ENCODE assay signal across 15 mouse cellular contexts in genomic region chr11:20035972-20036371, GRCm38 (mm10).
A peak's percentile ranks its signal among the peaks of the same experiment; 100 is the strongest.
DNase-seq lines count a peak whose midpoint lies in the region; ATAC-seq and TF ChIP-seq lines count a peak whose summit lies in the region.
"Had no signal": no experiment of that assay in that cellular context is flagged by ENCODE, and none has a peak within 500 bp of the region (broad histone marks: within the 10 kb centered on the region; RNA-seq: fewer than 3 reads in every experiment).

No protein-coding gene starts in this region.

- no peak overlapping the region for H3K4me2 ChIP-seq in forebrain, embryonic 15.5 days (replicated peaks)
- no peak overlapping the region for H3K4me2 ChIP-seq in liver, embryonic 11.5 days
- no peak overlapping the region for H3K4me2 ChIP-seq in liver, postnatal 0 days (ENCODE audit: low read depth, low read length)
- H3K4me2 ChIP-seq in hindbrain, embryonic 16.5 days (ENCODE audit: low read length) = no peak overlapping the region
- H3K4me2 ChIP-seq: limb, embryonic 13.5 days; lung, embryonic 14.5 days had no signal

- H3K4me3 ChIP-seq in forebrain, embryonic 10.5 days = no peak overlapping the region
- no peak overlapping the region for H3K4me3 ChIP-seq in forebrain, embryonic 15.5 days
- H3K4me3 ChIP-seq in liver, embryonic 11.5 days (ENCODE audit: low read depth, low read length) = no peak overlapping the region
- no peak overlapping the region for H3K4me3 ChIP-seq in liver, postnatal 0 days (ENCODE audit: low read depth, low read length)
- peak overlapping the region; percentile 27 for H3K4me3 ChIP-seq in ES-Bruce4 (ENCODE audit: low read depth, low read length)
- H3K4me3 ChIP-seq in hindbrain, embryonic 16.5 days (ENCODE audit: low read length) = no peak overlapping the region
- H3K4me3 ChIP-seq: limb, embryonic 13.5 days had no signal

- DNase-seq in forebrain, embryonic 10.5 days (ENCODE audit: extremely low spot score, low spot score) = no peak
- no peak for DNase-seq in liver, embryonic 11.5 days (ENCODE audit: low spot score)
- no peak for DNase-seq in liver, postnatal 0 days
- no peak for DNase-seq in gastrocnemius, postnatal 36 days
- no peak for DNase-seq in heart, adult 11 months
- DNase-seq: gastrocnemius, postnatal 10 days; heart, postnatal 36 days; kidney, adult 18-20 months; kidney, postnatal 4 days; lung, embryonic 14.5 days had no signal

- intact Hi-C loops in gastrocnemius, postnatal 36 days (cut with DNase I) = loop anchor here (10.0 kb wide), 1 partner anchor 201 kb away; no protein-coding TSS in a partner anchor

- H3K9me3 ChIP-seq in forebrain, embryonic 10.5 days = no peaks in the 10 kb centered on the region
- H3K9me3 ChIP-seq in forebrain, embryonic 15.5 days = no peaks in the 10 kb centered on the region
- H3K9me3 ChIP-seq in liver, embryonic 11.5 days (ENCODE audit: control insufficient read depth, low read length) = no peaks in the 10 kb centered on the region
- no peaks in the 10 kb centered on the region for H3K9me3 ChIP-seq in liver, postnatal 0 days (ENCODE audit: low read length)
- no peaks in the 10 kb centered on the region for H3K9me3 ChIP-seq in ES-Bruce4 (replicated peaks; ENCODE audit: control insufficient read depth, insufficient read depth, low read length, poor library complexity, severe bottlenecking)
- no peaks in the 10 kb centered on the region for H3K9me3 ChIP-seq in hindbrain, embryonic 16.5 days (ENCODE audit: control insufficient read depth, low read length)

- ATAC-seq in forebrain, embryonic 15.5 days (replicated peaks) = no peak; the same call in 1 of the 2 replicates
- ATAC-seq in liver, embryonic 11.5 days (replicated peaks; ENCODE audit: low FRiP score) = peak; percentile 18; the same call in 1 of the 2 replicates
- no peak for ATAC-seq in liver, postnatal 0 days
- ATAC-seq in hindbrain, embryonic 16.5 days = peak; percentile 46
- ATAC-seq: forebrain, embryonic 14.5 days had no signal

- WGBS in forebrain, embryonic 10.5 days = 84% methylated on average over 7 of the region's 7 CpGs
- 64% methylated on average over 7 of the region's 7 CpGs for WGBS in forebrain, embryonic 15.5 days
- WGBS in liver, embryonic 11.5 days = 91% methylated on average over 7 of the region's 7 CpGs
- 84% methylated on average over 7 of the region's 7 CpGs for WGBS in liver, postnatal 0 days (ENCODE audit: insufficient replicate concordance)
- 49% methylated on average over 7 of the region's 7 CpGs for WGBS in hindbrain, embryonic 16.5 days

- no peak overlapping the region for H3K9ac ChIP-seq in forebrain, embryonic 15.5 days (replicated peaks)
- no peak overlapping the region for H3K9ac ChIP-seq in liver, embryonic 11.5 days (ENCODE audit: low read depth, low read length)
- no peak overlapping the region for H3K9ac ChIP-seq in liver, postnatal 0 days (replicated peaks)
- H3K9ac ChIP-seq in ES-Bruce4 (ENCODE audit: low read depth, poor library complexity, severe bottlenecking) = peak overlapping the region; percentile 41
- no peak overlapping the region for H3K9ac ChIP-seq in hindbrain, embryonic 16.5 days (ENCODE audit: low read depth, low read length)
- H3K9ac ChIP-seq: limb, embryonic 13.5 days; lung, embryonic 14.5 days had no signal

- H3K27ac ChIP-seq in forebrain, embryonic 10.5 days = 0 out of 2 replicates have a peak overlapping the region, but pooled peaks have one; percentile 11
- no peak overlapping the region for H3K27ac ChIP-seq in forebrain, embryonic 15.5 days (replicated peaks)
- no peak overlapping the region for H3K27ac ChIP-seq in liver, embryonic 11.5 days (ENCODE audit: low read depth, low read length)
- H3K27ac ChIP-seq in liver, postnatal 0 days (ENCODE audit: low read depth) = no peak overlapping the region
- peak overlapping the region; percentile 59 for H3K27ac ChIP-seq in ES-Bruce4 (ENCODE audit: insufficient read depth, low read length)
- no peak overlapping the region for H3K27ac ChIP-seq in hindbrain, embryonic 16.5 days (ENCODE audit: low read depth, low read length)
- H3K27ac ChIP-seq: limb, embryonic 13.5 days had no signal

- H3K36me3 ChIP-seq in forebrain, embryonic 10.5 days (replicated peaks) = no peaks in the 10 kb centered on the region
- H3K36me3 ChIP-seq in forebrain, embryonic 15.5 days = no peaks in the 10 kb centered on the region
- no peaks in the 10 kb centered on the region for H3K36me3 ChIP-seq in liver, embryonic 11.5 days (ENCODE audit: control insufficient read depth, insufficient read depth, low read length)
- no peaks in the 10 kb centered on the region for H3K36me3 ChIP-seq in liver, postnatal 0 days (replicated peaks; ENCODE audit: insufficient read depth, low read length)
- no peaks in the 10 kb centered on the region for H3K36me3 ChIP-seq in ES-Bruce4 (ENCODE audit: control insufficient read depth, insufficient read depth, low read length, poor library complexity, severe bottlenecking)
- no peaks in the 10 kb centered on the region for H3K36me3 ChIP-seq in hindbrain, embryonic 16.5 days (ENCODE audit: control insufficient read depth, insufficient read depth, low read length)
- H3K36me3 ChIP-seq: limb, embryonic 13.5 days had no signal

- H3K4me1 ChIP-seq in forebrain, embryonic 10.5 days = peaks cover 29% of the 10 kb centered on the region
- H3K4me1 ChIP-seq in forebrain, embryonic 15.5 days = peaks cover 4% of the 10 kb centered on the region
- H3K4me1 ChIP-seq in liver, embryonic 11.5 days (replicated peaks; ENCODE audit: control insufficient read depth, insufficient read depth, low read length) = peaks cover 3% of the 10 kb centered on the region; the same call in 1 of the 2 replicates
- no peaks in the 10 kb centered on the region for H3K4me1 ChIP-seq in liver, postnatal 0 days (ENCODE audit: insufficient read depth)
- peaks cover 5% of the 10 kb centered on the region for H3K4me1 ChIP-seq in ES-Bruce4 (ENCODE audit: control insufficient read depth, insufficient read depth, low read length)
- peaks cover 6% of the 10 kb centered on the region for H3K4me1 ChIP-seq in hindbrain, embryonic 16.5 days (ENCODE audit: control insufficient read depth, insufficient read depth, low read depth, low read length)

- TF ChIP-seq EP300 in liver, postnatal 0 days (IDR thresholded peaks at IDR 0.05; ENCODE audit: low read depth) = no peak
- TF ChIP-seq EP300 in ES-Bruce4 (IDR thresholded peaks at IDR 0.05; ENCODE audit: insufficient read depth, low read depth, low read length) = no peak

- TF ChIP-seq CTCF in liver, postnatal 0 days (IDR thresholded peaks at IDR 0.05; ENCODE audit: low read depth) = no peak
- no peak for TF ChIP-seq CTCF in ES-Bruce4 (IDR thresholded peaks at IDR 0.05; ENCODE audit: low read depth, low read length)

- no peak for TF ChIP-seq POLR2A in ES-Bruce4 (IDR thresholded peaks at IDR 0.05; ENCODE audit: insufficient read depth, low read length)

- no peaks in the 10 kb centered on the region for H3K27me3 ChIP-seq in forebrain, embryonic 10.5 days (ENCODE audit: poor library complexity, severe bottlenecking)
- H3K27me3 ChIP-seq in forebrain, embryonic 15.5 days = no peaks in the 10 kb centered on the region
- H3K27me3 ChIP-seq in liver, embryonic 11.5 days (replicated peaks; ENCODE audit: control insufficient read depth, insufficient read depth, low read length) = no peaks in the 10 kb centered on the region
- no peaks in the 10 kb centered on the region for H3K27me3 ChIP-seq in liver, postnatal 0 days (ENCODE audit: insufficient read depth, low read length)
- no peaks in the 10 kb centered on the region for H3K27me3 ChIP-seq in ES-Bruce4 (ENCODE audit: control insufficient read depth, insufficient read depth, low read length, poor library complexity, severe bottlenecking)
- H3K27me3 ChIP-seq in hindbrain, embryonic 16.5 days (replicated peaks; ENCODE audit: control insufficient read depth, insufficient read depth, low read length) = no peaks in the 10 kb centered on the region
- H3K27me3 ChIP-seq: limb, embryonic 13.5 days had no signal

Comparison
In these comparisons a context has a peak if more than half of its experiments do, and no peak if none do; other contexts are left out.
1. H3K27ac ChIP-seq: peak in forebrain, embryonic 10.5 days (single experiment) and ES-Bruce4 (single experiment); none in forebrain, embryonic 15.5 days (single experiment), liver, embryonic 11.5 days (single experiment), liver, postnatal 0 days (single experiment) and hindbrain, embryonic 16.5 days (single experiment).
2. ATAC-seq: peak in liver, embryonic 11.5 days (single experiment) and hindbrain, embryonic 16.5 days (single experiment); none in forebrain, embryonic 15.5 days (single experiment) and liver, postnatal 0 days (single experiment).